Mouse (Mus musculus) duodenum, adult 2 months (tissue): ENCODE results near the gene Nudt12. TPM values are rescaled to one million over a fixed set of nuclear protein-coding genes. Genes with fewer than 3 reads are reported as not detected.

Experiments used
- polyA plus RNA-seq: library from polyadenylated mRNA; depleted of rRNA; stranded (reverse); fragments of >200 nt; gene quantifications from 2 replicates; pipeline ENCODE4 v1.2.3, GENCODE M21; 2012; ENCODE audit warnings: low replicate concordance; rRNA removed

Gene Nudt12
- polyA plus RNA-seq = 1.4 and 1.7 TPM in 2 replicates

GRCm38 (mm10) chr17:59013091-59013459 is at the start of gene Nudt12:
Gene Nudt12 (minus strand): TSS chr17:59013372.

GRCm38 (mm10) chr17:58991275-58991674 is 21.9 kb downstream of the Nudt12 start, which contains the start of gene Pdzph1:
Gene Pdzph1 (minus strand): TSS chr17:58991375.

Other genes starting within 250 kb of the Nudt12 start
- gene Pdzph1, start 22.0 kb downstream of the Nudt12 start, polyA plus RNA-seq = not detected in 2 replicates